Mouse (Mus musculus) ES-Bruce4 (cell line): Measurements from ENCODE around the gene Gm16253.

Experiments used
- CTCF ChIP-seq: IDR thresholded peaks from one replicate; pipeline ENCODE4 v1.8.1; 2011; ENCODE audit warnings: low read depth, low read length
- EP300 ChIP-seq: IDR thresholded peaks from 2 replicates; pipeline ENCODE4 v1.6.1; 2011; ENCODE audit warnings: low read depth, low read length; ENCODE audit not compliant: insufficient read depth
- POLR2A ChIP-seq: IDR thresholded peaks from one replicate; pipeline ENCODE4 v1.8.1; 2011; ENCODE audit warnings: low read length; ENCODE audit not compliant: insufficient read depth

DNA sequence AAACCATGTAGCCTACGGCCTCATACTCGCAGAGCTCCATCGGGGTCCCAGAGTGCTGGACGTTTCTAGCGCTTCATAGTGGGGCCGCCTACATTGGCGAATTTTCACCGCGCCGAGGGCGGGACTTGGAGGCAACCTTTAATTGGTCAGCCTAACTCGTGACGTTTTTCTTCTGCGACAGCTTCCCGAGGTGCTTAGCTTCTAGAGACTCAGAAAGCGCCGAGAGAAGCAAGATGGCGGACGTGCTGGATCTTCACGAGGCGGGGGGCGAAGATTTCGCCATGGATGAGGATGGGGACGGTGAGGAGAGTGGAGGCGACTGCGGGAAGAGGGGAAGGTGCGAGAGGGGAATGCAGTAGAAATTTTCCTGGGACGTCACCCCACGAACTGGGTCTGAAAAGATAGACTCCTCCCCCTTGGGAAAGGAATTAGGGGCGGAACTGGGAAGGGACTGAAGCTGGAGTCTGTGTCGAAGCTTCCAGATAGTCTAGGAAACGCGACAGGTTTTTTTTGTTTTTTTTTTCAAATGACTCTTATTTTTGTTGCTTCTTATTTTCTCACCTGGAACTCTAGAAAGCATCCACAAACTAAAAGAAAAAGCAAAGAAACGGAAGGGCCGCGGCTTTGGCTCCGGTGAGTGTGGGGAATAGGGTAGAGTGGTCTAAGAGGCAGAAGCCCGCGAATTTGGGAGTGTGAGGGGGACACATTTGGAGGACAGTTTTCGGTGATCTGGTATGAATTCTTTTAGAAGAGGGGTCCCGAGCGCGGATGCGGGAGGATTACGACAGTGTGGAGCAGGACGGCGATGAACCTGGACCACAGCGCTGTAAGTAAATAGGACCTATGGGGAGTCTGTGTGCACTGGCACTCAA, 53.2 kb downstream of the Gm16253 start, which contains the start of gene Rbm8a:
- TF ChIP-seq CTCF, result no peak
- TF ChIP-seq POLR2A, result peak; percentile 63
- TF ChIP-seq EP300, result no peak
